Mouse (Mus musculus): ENCODE measurements around the gene Aplp2. TPM values are rescaled to one million over a fixed set of nuclear protein-coding genes. Genes with fewer than 3 reads are reported as not detected.
A peak's percentile ranks its signal among the peaks of the same experiment; 100 is the strongest.

Aplp2 gene
- polyA plus RNA-seq, 1 experiment from 2014 or later = 327 TPM

DNA sequence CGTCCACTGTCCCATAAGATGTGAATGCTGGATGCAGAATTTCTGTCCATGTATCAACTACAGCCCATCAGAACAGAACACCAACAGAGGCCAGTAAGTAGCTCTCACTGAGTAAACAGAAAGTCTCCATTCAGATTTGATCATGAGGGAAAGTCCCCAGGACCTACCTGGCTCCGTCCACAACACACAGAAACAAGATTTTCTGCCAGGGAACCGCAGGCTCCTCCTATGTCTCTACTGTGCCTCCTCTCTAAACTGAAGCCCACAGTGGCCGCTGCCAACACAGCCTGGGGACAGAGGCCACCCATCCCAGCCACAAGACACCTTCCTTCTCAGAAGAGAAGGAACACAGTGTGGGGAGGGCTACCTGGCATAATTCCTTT is 91.1 kb downstream of the Aplp2 start:
- H3K27ac ChIP-seq = 0 out of 2 replicates have a peak overlapping the region, but pooled peaks have one; percentile 15
- peak overlapping the region; percentile 35; the same call in 1 of the 2 replicates for H3K4me2 ChIP-seq
- H3K4me3 ChIP-seq = no peak overlapping the region
- H3K27me3 ChIP-seq = no peaks in the 10 kb centered on the region
- H3K4me1 ChIP-seq (replicated peaks) = peaks cover 27% of the 10 kb centered on the region
- H3K36me3 ChIP-seq = no peaks in the 10 kb centered on the region
- no peak for ATAC-seq (replicated peaks; ENCODE audit: insufficient number of reproducible peaks, insufficient read depth, low FRiP score, low read depth)
- no peaks in the 10 kb centered on the region for H3K9me3 ChIP-seq (replicated peaks)
- H3K9ac ChIP-seq = no peak overlapping the region
- WGBS = 64% methylated on average over 4 of the region's 4 CpGs

DNA sequence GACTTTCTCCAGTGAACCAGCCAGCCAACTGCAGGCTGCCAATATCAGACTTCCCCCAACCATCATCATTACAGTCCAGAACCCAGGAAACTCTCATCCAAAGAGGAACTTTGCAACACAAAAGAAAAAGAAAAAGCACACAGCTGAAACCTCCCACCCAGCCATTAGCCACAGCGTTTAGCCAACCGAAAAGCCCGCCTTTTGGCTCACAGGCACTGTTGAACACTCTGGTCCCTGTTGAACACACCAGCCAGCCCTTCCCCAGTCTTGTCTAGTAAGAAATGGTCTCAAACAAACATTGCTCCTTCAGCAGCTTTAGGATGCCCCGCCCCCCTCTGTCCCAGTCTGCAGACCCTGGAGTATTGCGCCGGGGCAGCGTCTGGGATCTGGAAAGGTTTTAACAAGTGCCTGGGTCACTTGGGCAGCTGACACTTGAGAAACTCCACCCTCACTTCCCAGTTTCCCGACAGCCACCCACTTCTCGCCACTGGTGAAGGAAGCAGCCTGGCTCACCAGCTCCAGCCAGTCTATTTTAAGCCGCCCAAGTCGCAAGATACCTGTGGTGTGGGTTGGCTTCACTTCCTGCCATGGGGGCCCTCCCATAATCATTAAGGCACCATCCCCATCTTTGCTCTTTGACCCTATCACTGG is 91.6 kb downstream of the Aplp2 start:
- 39% methylated on average over 11 of the region's 11 CpGs for WGBS
- peak overlapping the region; percentile 35 for H3K4me2 ChIP-seq
- peaks cover 27% of the 10 kb centered on the region for H3K4me1 ChIP-seq (replicated peaks)
- 0 out of 2 replicates have a peak overlapping the region, but pooled peaks have one; percentile 15 for H3K27ac ChIP-seq
- ATAC-seq (replicated peaks; ENCODE audit: insufficient number of reproducible peaks, insufficient read depth, low FRiP score, low read depth) = no peak
- no peak overlapping the region for H3K9ac ChIP-seq
- no peaks in the 10 kb centered on the region for H3K36me3 ChIP-seq
- H3K4me3 ChIP-seq = no peak overlapping the region
- no peaks in the 10 kb centered on the region for H3K27me3 ChIP-seq
- no peaks in the 10 kb centered on the region for H3K9me3 ChIP-seq (replicated peaks)

DNA sequence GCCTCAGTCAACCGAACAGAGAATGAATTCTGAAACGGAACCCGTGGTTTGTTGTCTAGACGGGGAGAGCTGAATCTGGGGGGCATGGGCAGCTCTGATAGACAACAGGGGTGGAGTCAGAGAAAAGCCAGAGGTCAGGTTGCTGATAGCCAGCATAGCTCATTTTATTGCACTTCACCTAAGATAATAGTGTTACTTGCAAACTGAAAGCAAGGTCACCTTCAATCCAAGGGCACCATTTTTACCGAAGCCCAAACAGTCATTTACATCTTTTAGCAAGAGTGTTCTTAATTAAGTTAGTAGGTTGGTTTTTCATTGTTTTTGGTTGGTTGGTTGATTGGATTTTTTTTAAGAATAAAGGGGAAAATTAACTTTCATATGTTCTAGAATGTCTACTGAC is 92.2 kb downstream of the Aplp2 start:
- Histone ChIP-seq H3K4me1 (replicated peaks) (peaks cover 27% of the 10 kb centered on the region), H3K27me3 (no peaks in the 10 kb centered on the region), H3K4me3 (no peak overlapping the region), H3K4me2 (no peak overlapping the region), H3K36me3 (no peaks in the 10 kb centered on the region), H3K9ac (no peak overlapping the region), H3K27ac (no peak overlapping the region), H3K9me3 (replicated peaks) (no peaks in the 10 kb centered on the region)
- WGBS = 53% methylated on average over 5 of the region's 5 CpGs
- no peak for ATAC-seq (replicated peaks; ENCODE audit: insufficient number of reproducible peaks, insufficient read depth, low FRiP score, low read depth)

DNA sequence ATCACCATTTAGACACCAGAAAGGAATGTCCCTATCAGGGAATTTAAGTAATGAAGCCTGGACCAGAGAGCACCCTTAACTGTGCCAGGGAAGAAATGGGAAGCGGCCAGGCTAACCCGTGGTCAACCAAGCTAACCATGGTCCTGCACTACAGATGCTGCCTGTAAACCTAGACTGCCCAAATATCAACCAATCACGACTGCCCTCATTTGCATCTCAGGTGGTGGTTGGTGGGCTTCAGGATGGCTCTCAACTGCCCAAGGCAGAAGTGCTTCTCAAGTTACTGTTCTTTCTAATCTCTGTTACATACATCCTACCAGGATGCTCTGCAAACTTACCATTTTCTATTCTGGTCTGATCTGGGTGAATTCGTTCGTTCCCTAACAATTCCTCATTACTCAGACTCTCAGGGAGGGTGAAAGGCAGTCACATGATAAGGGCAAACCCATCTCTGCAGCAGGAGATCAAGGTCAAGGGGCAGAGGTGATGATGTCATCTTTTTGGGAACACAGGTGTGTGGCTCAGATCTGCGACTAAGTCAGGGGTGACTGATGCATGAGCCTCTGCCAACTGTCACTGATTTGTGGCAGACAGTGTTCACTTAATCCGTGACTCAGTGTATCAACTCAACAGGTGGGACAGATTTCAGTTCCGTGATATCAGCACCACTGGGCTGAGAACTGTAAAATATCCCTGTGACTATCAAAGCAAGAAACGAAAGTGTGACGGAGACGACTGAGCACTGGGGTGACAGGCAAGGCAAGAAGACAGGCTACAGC is 92.9 kb downstream of the Aplp2 start:
- 0 out of 2 replicates have a peak overlapping the region, but pooled peaks have one; percentile 10 for H3K4me2 ChIP-seq
- peak; percentile 86 for ATAC-seq (replicated peaks; ENCODE audit: insufficient number of reproducible peaks, insufficient read depth, low FRiP score, low read depth)

DNA sequence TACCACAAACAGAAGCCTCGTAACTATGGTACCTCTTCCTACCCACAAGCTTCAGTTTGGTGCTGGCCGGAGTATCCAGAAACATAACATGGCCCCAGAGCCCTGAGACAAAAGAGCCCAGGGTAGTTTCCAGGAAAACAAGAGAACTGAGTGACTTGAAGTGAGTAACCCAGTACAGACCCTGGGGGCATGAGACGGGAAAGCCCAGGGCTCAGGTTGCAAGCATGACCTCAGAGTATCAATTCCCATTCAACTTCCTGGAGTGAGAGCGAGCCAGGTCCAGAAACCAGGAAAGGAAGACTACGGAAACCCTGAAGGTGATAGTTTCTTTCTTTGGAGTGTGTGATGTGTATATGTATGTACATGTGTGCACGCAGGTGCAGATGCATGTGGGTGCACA is 94.1 kb downstream of the Aplp2 start:
- ATAC-seq (replicated peaks; ENCODE audit: insufficient number of reproducible peaks, insufficient read depth, low FRiP score, low read depth) = no peak
- Histone ChIP-seq H3K9ac (no peak overlapping the region), H3K4me3 (no peak overlapping the region), H3K4me1 (replicated peaks) (peaks cover 27% of the 10 kb centered on the region), H3K4me2 (no peak overlapping the region), H3K36me3 (no peaks in the 10 kb centered on the region), H3K27ac (no peak overlapping the region), H3K27me3 (no peaks in the 10 kb centered on the region), H3K9me3 (replicated peaks) (no peaks in the 10 kb centered on the region)
- WGBS = 83% methylated on average over 6 of the region's 6 CpGs

More for the DNA sequence above, 92.9 kb downstream of the Aplp2 start:
- H3K27ac ChIP-seq = no peak overlapping the region
- H3K4me3 ChIP-seq = no peak overlapping the region
- 30% methylated on average over 11 of the region's 11 CpGs for WGBS
- peaks cover 27% of the 10 kb centered on the region for H3K4me1 ChIP-seq (replicated peaks)
- H3K27me3 ChIP-seq = no peaks in the 10 kb centered on the region
- no peak overlapping the region for H3K9ac ChIP-seq
- H3K9me3 ChIP-seq (replicated peaks) = no peaks in the 10 kb centered on the region
- H3K36me3 ChIP-seq = no peaks in the 10 kb centered on the region

DNA sequence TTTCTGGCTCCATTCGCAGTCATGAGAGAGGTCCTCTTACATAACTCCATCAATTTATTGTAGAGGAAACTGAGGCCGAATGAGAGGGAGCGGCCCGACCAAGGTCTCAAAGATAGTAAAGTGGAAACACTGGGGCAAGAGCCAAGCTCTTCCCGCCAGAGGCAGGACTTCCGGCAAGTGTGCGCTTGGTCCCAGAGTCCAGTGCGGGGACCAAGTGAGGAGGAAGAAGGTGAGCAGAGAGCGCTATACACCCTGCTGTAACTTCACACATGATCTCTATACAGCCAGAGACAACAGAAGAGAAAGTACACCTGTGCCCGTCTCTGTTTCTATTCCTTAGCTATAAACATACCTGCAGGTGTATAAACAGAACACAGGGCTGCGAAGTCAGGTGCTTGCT is 94.5 kb downstream of the Aplp2 start:
- H3K27me3 ChIP-seq = no peaks in the 10 kb centered on the region
- no peak for ATAC-seq (replicated peaks; ENCODE audit: insufficient number of reproducible peaks, insufficient read depth, low FRiP score, low read depth)
- no peaks in the 10 kb centered on the region for H3K9me3 ChIP-seq (replicated peaks)
- no peaks in the 10 kb centered on the region for H3K36me3 ChIP-seq
- H3K9ac ChIP-seq = no peak overlapping the region
- no peak overlapping the region for H3K4me2 ChIP-seq
- no peak overlapping the region for H3K4me3 ChIP-seq
- no peak overlapping the region for H3K27ac ChIP-seq
- WGBS = 86% methylated on average over 11 of the region's 11 CpGs
- H3K4me1 ChIP-seq (replicated peaks) = peaks cover 27% of the 10 kb centered on the region

DNA sequence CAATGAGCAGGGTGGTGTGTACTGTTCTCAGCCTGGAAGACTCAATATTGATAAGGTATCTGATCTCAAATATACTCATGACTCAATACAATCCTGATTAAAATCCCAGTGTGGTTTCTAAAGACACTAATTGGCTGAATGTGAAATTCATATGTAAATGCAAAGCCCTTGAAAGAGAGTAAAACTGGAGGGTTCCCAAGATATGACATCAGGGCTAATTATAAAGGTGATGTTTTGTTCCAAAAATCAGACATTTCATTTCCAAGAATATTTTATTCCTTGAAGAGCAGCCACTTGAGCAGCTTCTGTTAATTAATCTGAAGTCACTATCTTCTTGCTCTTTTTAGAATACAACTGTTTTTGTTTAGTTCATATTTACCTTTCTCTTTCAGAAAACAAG is 96.0 kb downstream of the Aplp2 start:
- no peak for ATAC-seq (replicated peaks; ENCODE audit: insufficient number of reproducible peaks, insufficient read depth, low FRiP score, low read depth)
- H3K4me2 ChIP-seq = no peak overlapping the region
- no peak overlapping the region for H3K27ac ChIP-seq
- no peaks in the 10 kb centered on the region for H3K9me3 ChIP-seq (replicated peaks)
- H3K27me3 ChIP-seq = no peaks in the 10 kb centered on the region
- H3K4me3 ChIP-seq = no peak overlapping the region
- H3K36me3 ChIP-seq = no peaks in the 10 kb centered on the region
- no peak overlapping the region for H3K9ac ChIP-seq
- peaks cover 24% of the 10 kb centered on the region for H3K4me1 ChIP-seq (replicated peaks)

DNA sequence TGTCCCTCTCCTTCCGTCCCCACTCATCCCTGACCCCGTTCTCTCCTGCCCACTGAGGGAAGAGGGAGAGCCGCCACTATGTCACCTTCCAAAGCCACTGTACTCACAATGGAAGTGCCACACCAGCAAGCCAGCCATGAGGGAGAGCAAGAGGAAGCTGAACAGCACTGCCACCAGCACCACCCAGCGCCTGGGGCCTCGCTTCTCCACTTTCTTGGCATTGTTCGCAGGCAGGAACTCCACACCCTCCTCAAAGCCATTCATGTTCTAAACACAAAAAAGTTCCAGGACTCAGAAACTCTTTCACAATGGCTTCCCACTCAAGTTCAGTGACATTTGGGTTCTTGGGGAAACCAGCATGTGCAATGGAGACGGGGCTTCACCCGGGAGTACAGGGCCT is 103.2 kb downstream of the Aplp2 start:
- no peaks in the 10 kb centered on the region for H3K9me3 ChIP-seq (replicated peaks)
- H3K4me3 ChIP-seq = no peak overlapping the region
- no peak overlapping the region for H3K9ac ChIP-seq
- H3K36me3 ChIP-seq = no peaks in the 10 kb centered on the region
- WGBS = 92% methylated on average over 8 of the region's 8 CpGs
- ATAC-seq (replicated peaks; ENCODE audit: insufficient number of reproducible peaks, insufficient read depth, low FRiP score, low read depth) = no peak
- no peak overlapping the region for H3K4me2 ChIP-seq
- H3K4me1 ChIP-seq (replicated peaks) = no peaks in the 10 kb centered on the region
- H3K27ac ChIP-seq = no peak overlapping the region
- H3K27me3 ChIP-seq = no peaks in the 10 kb centered on the region

Other genes starting within 250 kb of the Aplp2 start
- 7.4 and 8.3 TPM in 2 replicates for gene Zbtb44, start 181.2 kb downstream of the Aplp2 start, polyA plus RNA-seq (2015; fragmentation: Nextera tagmentation; extraction: Ambion mirVana)
- gene St14, start 80.0 kb downstream of the Aplp2 start, polyA plus RNA-seq (2015; fragmentation: Nextera tagmentation; extraction: Ambion mirVana) = 2.2 and 6.6 TPM in 2 replicates
- gene Prdm10, start 68.7 kb upstream of the Aplp2 start, polyA plus RNA-seq (2015; fragmentation: Nextera tagmentation; extraction: Ambion mirVana) = 3.2 and 4.2 TPM in 2 replicates
- gene Nfrkb, start 174.4 kb upstream of the Aplp2 start, polyA plus RNA-seq (2015; fragmentation: Nextera tagmentation; extraction: Ambion mirVana) = 11.6 and 15.3 TPM in 2 replicates

All from heart, embryonic 15.5 days (tissue).